Mouse (Mus musculus) E14TG2a.4 (cell line): ENCODE data around the gene Rpusd3.

Source experiments
- CTCF ChIP-seq: conservative IDR thresholded peaks from 2 replicates; pipeline ENCODE4 v1.5.1; 2014; ENCODE audit warnings: low read length
- POU5F1 ChIP-seq: IDR thresholded peaks from 2 replicates; pipeline ENCODE4 v1.6.1; 2014; ENCODE audit warnings: low read length, borderline replicate concordance

- TF ChIP-seq CTCF (peak; percentile 96), POU5F1 (no peak)
These were observed 12.5 kb downstream of the Rpusd3 start for GRCm38 (mm10) chr6:113406683-113407082.
